Mouse (Mus musculus): ENCODE measurements around the gene Pfkfb4. TPM values are rescaled to one million over a fixed set of nuclear protein-coding genes. Genes with fewer than 3 reads are reported as not detected.

Gene Pfkfb4
- total RNA-seq, 2 experiments from 2014 or later: 12.3 to 13.3 TPM

Other genes with a start within 250 kb of the Pfkfb4 start
- 4.2 and 20.9 TPM in 2 replicates for gene Ip6k2, start 208.0 kb upstream of the Pfkfb4 start, total RNA-seq (2015; ENCODE audit: low replicate concordance)
- gene Ip6k2, start 208.0 kb upstream of the Pfkfb4 start, total RNA-seq (2017; ENCODE audit: low replicate concordance): 47.5 and 61.2 TPM in 2 replicates
- gene Nckipsd, start 183.4 kb upstream of the Pfkfb4 start, total RNA-seq (2015; ENCODE audit: low replicate concordance): 2.7 and 4.2 TPM in 2 replicates
- 1.8 and 3.7 TPM in 2 replicates for gene Nckipsd, start 183.4 kb upstream of the Pfkfb4 start, total RNA-seq (2017; ENCODE audit: low replicate concordance)
- 1.9 and 5.0 TPM in 2 replicates for gene Celsr3, start 165.5 kb upstream of the Pfkfb4 start, total RNA-seq (2015; ENCODE audit: low replicate concordance)
- 0.09 and 1.8 TPM in 2 replicates for gene Celsr3, start 165.5 kb upstream of the Pfkfb4 start, total RNA-seq (2017; ENCODE audit: low replicate concordance)
- 0.63 and 23.8 TPM in 2 replicates for gene Slc26a6, start 138.5 kb upstream of the Pfkfb4 start, total RNA-seq (2015; ENCODE audit: low replicate concordance)
- not detected in 2 replicates for gene Slc26a6, start 138.5 kb upstream of the Pfkfb4 start, total RNA-seq (2017; ENCODE audit: low replicate concordance)
- gene Tmem89, start 77.2 kb upstream of the Pfkfb4 start, total RNA-seq (2015; ENCODE audit: low replicate concordance): not detected in 2 replicates
- not detected in 2 replicates for gene Tmem89, start 77.2 kb upstream of the Pfkfb4 start, total RNA-seq (2017; ENCODE audit: low replicate concordance)
- 24.2 and 31.5 TPM in 2 replicates for gene Uqcrc1, start 55.1 kb upstream of the Pfkfb4 start, total RNA-seq (2015; ENCODE audit: low replicate concordance)
- gene Uqcrc1, start 55.1 kb upstream of the Pfkfb4 start, total RNA-seq (2017; ENCODE audit: low replicate concordance): 55.1 and 79.9 TPM in 2 replicates
- under 0.01 TPM in 1 of 2 replicates, not detected in the other for gene Col7a1, start 38.2 kb upstream of the Pfkfb4 start, total RNA-seq (2015; ENCODE audit: low replicate concordance)
- 0.17 and 1.4 TPM in 2 replicates for gene Col7a1, start 38.2 kb upstream of the Pfkfb4 start, total RNA-seq (2017; ENCODE audit: low replicate concordance)
- gene Ucn2, start 5.8 kb upstream of the Pfkfb4 start, total RNA-seq (2015; ENCODE audit: low replicate concordance): not detected in 2 replicates
- not detected in 2 replicates for gene Ucn2, start 5.8 kb upstream of the Pfkfb4 start, total RNA-seq (2017; ENCODE audit: low replicate concordance)
- 14.6 and 20.3 TPM in 2 replicates for gene Shisa5, start 46.8 kb downstream of the Pfkfb4 start, total RNA-seq (2015; ENCODE audit: low replicate concordance)
- 13.9 and 51.4 TPM in 2 replicates for gene Shisa5, start 46.8 kb downstream of the Pfkfb4 start, total RNA-seq (2017; ENCODE audit: low replicate concordance)
- 7.3 and 19.6 TPM in 2 replicates for gene Trex1, start 68.0 kb downstream of the Pfkfb4 start, total RNA-seq (2015; ENCODE audit: low replicate concordance)
- 1.7 and 4.2 TPM in 2 replicates for gene Trex1, start 68.0 kb downstream of the Pfkfb4 start, total RNA-seq (2017; ENCODE audit: low replicate concordance)
- 4.2 TPM in 1 of 2 replicates, not detected in the other for gene Atrip, start 82.3 kb downstream of the Pfkfb4 start, total RNA-seq (2015; ENCODE audit: low replicate concordance)
- gene Atrip, start 82.3 kb downstream of the Pfkfb4 start, total RNA-seq (2017; ENCODE audit: low replicate concordance): 4.8 and 10.6 TPM in 2 replicates
- 2.5 TPM in 1 of 2 replicates, not detected in the other for gene Ccdc51, start 90.7 kb downstream of the Pfkfb4 start, total RNA-seq (2015; ENCODE audit: low replicate concordance)
- 3.7 and 4.3 TPM in 2 replicates for gene Ccdc51, start 90.7 kb downstream of the Pfkfb4 start, total RNA-seq (2017; ENCODE audit: low replicate concordance)
- gene Tma7, start 90.8 kb downstream of the Pfkfb4 start, total RNA-seq (2015; ENCODE audit: low replicate concordance): 104 and 108 TPM in 2 replicates
- 44.6 and 57.0 TPM in 2 replicates for gene Tma7, start 90.8 kb downstream of the Pfkfb4 start, total RNA-seq (2017; ENCODE audit: low replicate concordance)
- not detected in 2 replicates for gene Plxnb1, start 103.6 kb downstream of the Pfkfb4 start, total RNA-seq (2015; ENCODE audit: low replicate concordance)
- not detected in 2 replicates for gene Plxnb1, start 103.6 kb downstream of the Pfkfb4 start, total RNA-seq (2017; ENCODE audit: low replicate concordance)
- gene Fbxw21, start 170.3 kb downstream of the Pfkfb4 start, total RNA-seq (2015; ENCODE audit: low replicate concordance): not detected in 2 replicates
- 0.28 TPM in 1 of 2 replicates, not detected in the other for gene Fbxw21, start 170.3 kb downstream of the Pfkfb4 start, total RNA-seq (2017; ENCODE audit: low replicate concordance)
- not detected in 2 replicates for gene Fbxw13, start 204.2 kb downstream of the Pfkfb4 start, total RNA-seq (2015; ENCODE audit: low replicate concordance)
- gene Fbxw13, start 204.2 kb downstream of the Pfkfb4 start, total RNA-seq (2017; ENCODE audit: low replicate concordance): not detected in 2 replicates
- not detected in 2 replicates for gene Fbxw20, start 243.0 kb downstream of the Pfkfb4 start, total RNA-seq (2015; ENCODE audit: low replicate concordance)
- gene Fbxw20, start 243.0 kb downstream of the Pfkfb4 start, total RNA-seq (2017; ENCODE audit: low replicate concordance): not detected in 2 replicates